Mouse (Mus musculus) CH12.LX (cell line): ENCODE results near the gene Fbxl15.

Experiments
- CTCF ChIP-seq, 2 experiments: IDR thresholded peaks in 1 of 2; conservative IDR thresholded peaks in 1 of 2; 2 replicates each; pipeline ENCODE4 v1.5.1; 2011 to 2012; ENCODE audit warnings: low read depth in 2 of 2, low read length in 2 of 2, improper control_type of control experiment in 1 of 2, inconsistent platforms in 1 of 2, mild to moderate bottlenecking in 1 of 2, moderate library complexity in 1 of 2
- E2F4 ChIP-seq: IDR thresholded peaks from 2 replicates; pipeline ENCODE4 v1.6.1; 2011; ENCODE audit warnings: low read depth, low read length, improper control_type of control experiment; ENCODE audit not compliant: insufficient replicate concordance
- EP300 ChIP-seq: IDR thresholded peaks from 2 replicates; pipeline ENCODE4 v1.6.1; 2011; ENCODE audit warnings: low read length, improper control_type of control experiment
- JUND ChIP-seq: conservative IDR thresholded peaks from 2 replicates; pipeline ENCODE4 v1.6.1; 2011; ENCODE audit warnings: low read depth, low read length, improper control_type of control experiment
- MAFK ChIP-seq: IDR thresholded peaks from 2 replicates; pipeline ENCODE4 v1.6.1; 2011; ENCODE audit warnings: low read length, improper control_type of control experiment; ENCODE audit not compliant: insufficient replicate concordance
- MEF2A ChIP-seq: IDR thresholded peaks from 2 replicates; pipeline ENCODE4 v1.6.1; 2014; ENCODE audit warnings: low read depth, mild to moderate bottlenecking, inconsistent platforms, low read length, improper control_type of control experiment, borderline replicate concordance
- MYC ChIP-seq: IDR thresholded peaks from 2 replicates; pipeline ENCODE4 v1.6.1; 2011; ENCODE audit warnings: low read depth, mild to moderate bottlenecking, improper control_type of control experiment, low read length
- POLR2A ChIP-seq: IDR thresholded peaks from 2 replicates; pipeline ENCODE4 v1.6.1; 2011; ENCODE audit warnings: low read depth, mild to moderate bottlenecking, improper control_type of control experiment, low read length
- RAD21 ChIP-seq: IDR thresholded peaks from 2 replicates; pipeline ENCODE4 v1.6.1; 2011; ENCODE audit warnings: low read depth, mild to moderate bottlenecking, low read length, improper control_type of control experiment, moderate library complexity
- TCF12 ChIP-seq: IDR thresholded peaks from 2 replicates; pipeline ENCODE4 v1.6.1; 2014; ENCODE audit warnings: low read depth, mild to moderate bottlenecking, inconsistent platforms, low read length, improper control_type of control experiment
- USF1 ChIP-seq: IDR thresholded peaks from 2 replicates; pipeline ENCODE4 v1.6.1; 2014; ENCODE audit warnings: low read depth, mild to moderate bottlenecking, inconsistent platforms, low read length, improper control_type of control experiment
- USF2 ChIP-seq: conservative IDR thresholded peaks from 2 replicates; pipeline ENCODE4 v1.6.1; 2011; ENCODE audit warnings: low read depth, low read length, improper control_type of control experiment
- ZC3H11A ChIP-seq: IDR thresholded peaks from 2 replicates; pipeline ENCODE4 v1.6.1; 2012; ENCODE audit warnings: low read depth, mild to moderate bottlenecking, inconsistent platforms, low read length, improper control_type of control experiment

- no peak for TF ChIP-seq POLR2A
- no peak for TF ChIP-seq ZC3H11A
- no peak for TF ChIP-seq USF2
- no peak; the same call in 1 of the 2 replicates for TF ChIP-seq EP300
- no peak for TF ChIP-seq MYC
- TF ChIP-seq MEF2A, result no peak
- no peak for TF ChIP-seq CTCF (conservative IDR thresholded peaks at IDR 0.05 in 1 of 2, IDR thresholded peaks at IDR 0.05 in 1 of 2; ENCODE audit: low read depth in 2 of 2, low read length in 2 of 2)
- no peak for TF ChIP-seq RAD21
- TF ChIP-seq MAFK, result no peak
- TF ChIP-seq JUND, result no peak
- TF ChIP-seq USF1, result no peak
- no peak for TF ChIP-seq TCF12
- no peak for TF ChIP-seq E2F4
These were observed 10.9 kb downstream of the Fbxl15 start for GRCm38 (mm10) chr19:46338942-46339286.
